23 mouse cellular contexts compared by ENCODE assay signal in genomic region chr2:28440842-28441241, GRCm38 (mm10). TPM values are rescaled to one million over a fixed set of nuclear protein-coding genes. Genes with fewer than 3 reads are reported as not detected.
DNase-seq lines count a peak whose midpoint lies in the region; ATAC-seq lines count a peak whose summit lies in the region.
"Had no signal": no experiment of that assay in that cellular context is flagged by ENCODE, and none has a peak within 500 bp of the region (broad histone marks: within the 10 kb centered on the region; RNA-seq: fewer than 3 reads in every experiment).

No protein-coding gene starts in this region.

- H3K4me3 ChIP-seq in hindbrain, embryonic 12.5 days, result no peak overlapping the region
- H3K4me3 ChIP-seq: embryonic facial prominence, embryonic 12.5 days; forebrain, embryonic 15.5 days; heart, adult 2 months; heart, embryonic 15.5 days had no signal

- DNase-seq in 416B (ENCODE audit: low read depth) (peak; percentile 32), ZHBTc4 (ENCODE audit: low read depth, low spot score) (peak; percentile 42)
- no peak for DNase-seq in spleen, adult 12 weeks (ENCODE audit: low spot score)
- DNase-seq in gastrocnemius, postnatal 14 days, result no peak
- DNase-seq: adrenal gland, adult 8-10 months; B cell, adult 2 months; cerebellum, adult 11-12 months; cerebellum, adult 9-10 months; cerebellum, postnatal 25 days; heart, adult 2 months; heart, postnatal 14 days had no signal

- H3K9ac ChIP-seq in hindbrain, embryonic 12.5 days, result no peak overlapping the region
- H3K9ac ChIP-seq: embryonic facial prominence, embryonic 12.5 days; forebrain, embryonic 15.5 days; heart, embryonic 15.5 days; hindbrain, embryonic 14.5 days had no signal

- intact Hi-C loops in gastrocnemius, postnatal 14 days (cut with DNase I; ENCODE audit: low total_unique reads), result no loop called here

- 74% methylated on average over 6 of the region's 6 CpGs for WGBS in hindbrain, embryonic 12.5 days

- no peak overlapping the region for H3K27ac ChIP-seq in hindbrain, embryonic 12.5 days
- H3K27ac ChIP-seq: embryonic facial prominence, embryonic 12.5 days; forebrain, embryonic 15.5 days; heart, adult 2 months; heart, embryonic 15.5 days; hindbrain, embryonic 14.5 days had no signal

- peak; percentile 63 for ATAC-seq in CD4-positive, CD25-positive, alpha-beta regulatory T cell, adult 4 months
- peak; percentile 35; the same call in 1 of the 2 replicates for ATAC-seq in monocyte, adult 5-6 weeks (replicated peaks; ENCODE audit: insufficient number of reproducible peaks, low FRiP score, low TSS enrichment, poor library complexity, severe bottlenecking)
- ATAC-seq in hindbrain, embryonic 12.5 days (ENCODE audit: low FRiP score), result no peak
- ATAC-seq: forebrain, embryonic 15.5 days; intestine, postnatal 0 days had no signal

- H3K4me2 ChIP-seq in hindbrain, embryonic 12.5 days (replicated peaks), result no peak overlapping the region
- H3K4me2 ChIP-seq: embryonic facial prominence, embryonic 12.5 days; forebrain, embryonic 15.5 days; heart, embryonic 11.5 days; heart, embryonic 15.5 days; hindbrain, embryonic 14.5 days had no signal

- H3K9me3 ChIP-seq in hindbrain, embryonic 12.5 days (replicated peaks), result no peaks in the 10 kb centered on the region
- H3K9me3 ChIP-seq: embryonic facial prominence, embryonic 12.5 days; forebrain, embryonic 15.5 days; heart, embryonic 15.5 days had no signal

- H3K4me1 ChIP-seq in hindbrain, embryonic 12.5 days, result no peaks in the 10 kb centered on the region
- H3K4me1 ChIP-seq: embryonic facial prominence, embryonic 12.5 days had no signal

- H3K36me3 ChIP-seq in hindbrain, embryonic 12.5 days, result no peaks in the 10 kb centered on the region
- H3K36me3 ChIP-seq: embryonic facial prominence, embryonic 12.5 days; forebrain, embryonic 15.5 days; G1E; heart, embryonic 15.5 days had no signal

- no peaks in the 10 kb centered on the region; the same call in 1 of the 2 replicates for H3K27me3 ChIP-seq in hindbrain, embryonic 12.5 days
- H3K27me3 ChIP-seq: embryonic facial prominence, embryonic 12.5 days; forebrain, embryonic 15.5 days had no signal

RNA-seq across cellular contexts. Expression of gene Ppp1r26, which starts 5.8 kb away (rescaled TPM):
- not detected for polyA plus RNA-seq in CD4-positive, CD25-positive, alpha-beta regulatory T cell, adult 4 months (2017; shearing (Covaris generic))
- 0.10 TPM in 1 of 3 replicates, not detected in the others for total RNA-seq in monocyte, adult 5-6 weeks (2017)
- polyA plus RNA-seq in hindbrain, embryonic 12.5 days (2016; fragmentation: Nextera tagmentation; extraction: Ambion mirVana), result 10.0 and 10.6 TPM in 2 replicates
- 1 to 10 TPM; 1.5 to 2.7 TPM for total RNA-seq in gastrocnemius, postnatal 14 days (2021)
- polyA plus RNA-seq: G1E had no signal

RNA-seq across cellular contexts. Expression of gene 1700007K13Rik, which starts 25.3 kb away (rescaled TPM):
- not detected for polyA plus RNA-seq in CD4-positive, CD25-positive, alpha-beta regulatory T cell, adult 4 months (2017; shearing (Covaris generic))
- not detected in 3 replicates for total RNA-seq in monocyte, adult 5-6 weeks (2017)
- 3.7 and 4.0 TPM in 2 replicates for polyA plus RNA-seq in hindbrain, embryonic 12.5 days (2016; fragmentation: Nextera tagmentation; extraction: Ambion mirVana)
- total RNA-seq in gastrocnemius, postnatal 14 days (2021), result under 1 TPM in 1 of 2 experiments, not detected in 1; 0.55 TPM
- total RNA-seq: G1E; gastrocnemius, adult 8-10 months; heart, adult 2 months; heart, postnatal 14 days; hematopoietic stem cell, adult 5-6 weeks had no signal
- polyA plus RNA-seq: intestine, postnatal 0 days had no signal

RNA-seq across cellular contexts. Expression of gene Mrps2, which starts 27.0 kb away (rescaled TPM):
- 10 to 100 TPM; 19.5 to 24.0 TPM for polyA plus RNA-seq in CD4-positive, CD25-positive, alpha-beta regulatory T cell, adult 4 months (2017; shearing (Covaris generic))
- 6.6 to 12.3 TPM (median 7.7 TPM) in 3 replicates for total RNA-seq in monocyte, adult 5-6 weeks (2017)
- polyA plus RNA-seq in hindbrain, embryonic 12.5 days (2016; fragmentation: Nextera tagmentation; extraction: Ambion mirVana), result 52.5 and 54.3 TPM in 2 replicates
- total RNA-seq in gastrocnemius, postnatal 14 days (2021), result 10 to 100 TPM; 25.3 to 28.5 TPM

RNA-seq across cellular contexts. Expression of gene Gbgt1, which starts 55.8 kb away (rescaled TPM):
- polyA plus RNA-seq in CD4-positive, CD25-positive, alpha-beta regulatory T cell, adult 4 months (2017; shearing (Covaris generic)), result not detected
- total RNA-seq in monocyte, adult 5-6 weeks (2017), result 0.76 to 1.8 TPM in 2 of 3 replicates, not detected in the other
- 0.67 and 0.72 TPM in 2 replicates for polyA plus RNA-seq in hindbrain, embryonic 12.5 days (2016; fragmentation: Nextera tagmentation; extraction: Ambion mirVana)
- total RNA-seq in gastrocnemius, postnatal 14 days (2021), result 1 to 10 TPM; 1.7 to 1.9 TPM
- total RNA-seq: G1E; hematopoietic stem cell, adult 5-6 weeks had no signal
- polyA plus RNA-seq: G1E had no signal

Comparison
In these comparisons a context has a peak if more than half of its experiments do, and no peak if none do; other contexts are left out.
1. DNase-seq: peak in 416B (single experiment) and ZHBTc4 (single experiment); none in spleen, adult 12 weeks (single experiment) and gastrocnemius, postnatal 14 days (single experiment).